Mouse (Mus musculus) right cerebral cortex, postnatal 10 days (tissue): ENCODE measurements around the gene Epor.

Experiments used
- DNase-seq, 2 experiments: peaks; one replicate each; pipeline ENCODE4 v3.0.0; 2021; ENCODE audit warnings: low spot score in 2 of 2

Epor gene

GRCm38 (mm10) chr9:21963417-21963816 is at the start of gene Epor:
TSS of gene Epor (minus strand) at chr9:21963506.
- peak in 1 of 2 experiments; percentile 65 for DNase-seq

DNA sequence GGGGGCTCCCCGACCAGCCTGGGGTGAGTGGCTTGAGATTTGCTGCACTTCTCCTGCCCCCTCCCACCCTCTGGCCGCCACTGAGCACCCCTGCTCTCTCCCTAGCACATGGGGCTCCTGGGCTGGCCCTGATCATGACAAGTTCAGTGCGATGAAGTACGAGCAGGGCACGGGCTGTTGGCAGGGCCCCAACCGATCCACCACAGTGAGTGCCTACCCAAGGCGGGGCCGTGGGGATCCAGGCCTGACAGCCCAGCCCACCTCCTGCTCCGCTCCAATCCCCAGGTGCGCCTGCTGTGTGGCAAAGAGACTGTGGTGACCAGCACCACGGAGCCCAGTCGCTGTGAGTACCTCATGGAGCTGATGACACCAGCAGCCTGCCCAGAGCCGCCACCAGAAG is 49.4 kb upstream of the Epor start:
- peak in 1 of 2 experiments; percentile 71 for DNase-seq

GRCm38 (mm10) chr9:22011055-22011454 is 47.7 kb upstream of the Epor start:
- DNase-seq = no peak

DNA sequence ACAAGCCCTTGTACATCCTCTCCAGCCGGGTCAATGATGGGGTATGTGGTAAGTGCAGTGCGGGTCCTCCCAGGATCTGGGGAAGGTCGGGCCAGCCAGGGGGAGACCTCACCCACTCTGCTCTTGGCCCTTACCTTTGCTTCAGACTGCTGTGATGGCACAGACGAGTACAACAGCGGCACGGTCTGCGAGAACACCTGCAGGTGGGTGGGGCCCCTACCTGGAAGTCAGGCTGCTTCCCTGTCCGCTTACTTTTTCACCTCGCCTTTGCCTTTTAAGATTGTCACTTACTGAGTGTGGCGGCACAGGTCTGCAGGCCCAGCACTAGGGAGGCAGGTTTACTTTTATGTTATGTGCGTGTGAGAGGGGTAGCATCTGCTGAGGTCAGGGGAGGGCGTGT is 41.2 kb upstream of the Epor start:
- DNase-seq = no peak

DNA sequence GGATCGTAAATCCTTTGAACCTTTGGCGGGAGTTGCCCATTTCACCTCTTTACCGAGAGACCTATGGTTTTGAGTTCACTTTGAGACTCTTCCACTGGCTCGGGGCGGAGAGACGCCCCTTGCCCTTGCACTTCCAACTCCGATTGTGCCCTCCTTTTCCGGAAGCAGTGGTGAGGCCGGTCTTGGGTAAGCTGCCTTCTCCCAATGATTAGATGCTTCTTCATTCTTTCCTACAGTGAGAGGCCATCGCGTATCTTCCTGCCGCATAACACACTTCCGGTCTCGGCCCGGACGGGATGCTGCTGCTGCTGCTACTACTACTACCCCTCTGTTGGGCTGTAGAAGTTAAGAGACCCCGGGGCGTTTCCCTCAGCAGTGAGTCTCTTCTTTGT is 39.9 kb upstream of the Epor start:
- DNase-seq = peak; percentile 63 to 79

- DNase-seq = peak; percentile 100
Observed at GRCm38 (mm10) chr9:22002194-22003162, 39.2 kb upstream of the Epor start, which contains the start of the genes Ccdc151 and Prkcsh. TSS of gene Ccdc151 (minus strand) at chr9:22002634. TSS of gene Prkcsh (plus strand) at chr9:22002806.

DNA sequence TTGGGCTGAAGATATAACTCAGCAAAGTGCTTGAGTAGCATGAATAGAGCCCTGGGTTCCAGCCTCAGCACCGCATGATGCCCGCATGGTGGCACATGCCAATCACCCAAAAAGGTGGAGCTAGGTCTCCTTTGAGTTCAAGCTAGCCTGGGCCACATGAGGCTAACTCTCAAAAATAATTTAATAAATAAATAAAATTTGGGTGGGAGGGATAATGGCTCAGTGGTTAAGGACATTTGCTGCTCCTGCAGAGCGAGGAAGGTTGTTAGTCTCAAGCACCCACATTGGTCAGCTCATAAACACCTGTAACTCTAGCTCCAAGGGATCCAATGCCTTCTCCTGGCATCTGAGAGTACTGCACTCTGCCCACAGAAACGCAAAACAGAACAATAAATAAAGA is 38.3 kb upstream of the Epor start:
- no peak for DNase-seq

GRCm38 (mm10) chr9:22000296-22000695 is 37.0 kb upstream of the Epor start:
- DNase-seq = no peak

DNA sequence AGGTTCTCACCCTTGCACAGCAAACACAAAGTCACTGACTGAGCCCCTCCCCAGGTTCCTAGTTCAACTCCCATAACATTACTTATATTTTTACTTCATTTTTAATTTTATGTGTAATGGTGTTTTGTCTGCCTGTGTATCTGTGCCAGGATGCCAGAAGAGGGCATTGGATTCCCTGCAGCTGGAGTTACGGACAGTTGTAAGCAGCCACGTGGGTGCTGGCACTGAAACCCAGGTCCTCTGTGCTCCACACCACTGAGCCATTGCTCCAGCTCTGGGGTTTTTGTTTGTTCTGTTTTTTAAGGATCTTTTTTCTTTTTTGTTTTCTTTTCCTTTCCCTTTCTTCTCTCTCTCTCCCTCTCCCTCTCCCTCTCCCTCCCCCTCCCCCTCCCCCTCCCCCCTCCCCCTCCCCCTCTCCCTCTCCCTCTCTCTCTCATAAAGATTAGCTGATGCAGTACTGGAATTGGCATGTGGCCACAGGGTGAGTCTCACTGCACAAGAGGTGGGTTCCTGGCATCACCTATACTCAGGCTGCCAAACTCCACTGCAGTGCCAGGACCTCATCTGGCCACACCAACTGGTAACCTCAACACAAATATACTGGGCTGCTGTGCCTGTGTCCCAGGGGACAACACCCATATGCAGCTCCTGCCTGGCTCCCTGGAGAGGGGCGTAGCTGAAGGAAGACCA is 33.0 kb upstream of the Epor start:
- no peak for DNase-seq

- no peak for DNase-seq
Observed at GRCm38 (mm10) chr9:21992227-21992626, 28.9 kb upstream of the Epor start.

DNA sequence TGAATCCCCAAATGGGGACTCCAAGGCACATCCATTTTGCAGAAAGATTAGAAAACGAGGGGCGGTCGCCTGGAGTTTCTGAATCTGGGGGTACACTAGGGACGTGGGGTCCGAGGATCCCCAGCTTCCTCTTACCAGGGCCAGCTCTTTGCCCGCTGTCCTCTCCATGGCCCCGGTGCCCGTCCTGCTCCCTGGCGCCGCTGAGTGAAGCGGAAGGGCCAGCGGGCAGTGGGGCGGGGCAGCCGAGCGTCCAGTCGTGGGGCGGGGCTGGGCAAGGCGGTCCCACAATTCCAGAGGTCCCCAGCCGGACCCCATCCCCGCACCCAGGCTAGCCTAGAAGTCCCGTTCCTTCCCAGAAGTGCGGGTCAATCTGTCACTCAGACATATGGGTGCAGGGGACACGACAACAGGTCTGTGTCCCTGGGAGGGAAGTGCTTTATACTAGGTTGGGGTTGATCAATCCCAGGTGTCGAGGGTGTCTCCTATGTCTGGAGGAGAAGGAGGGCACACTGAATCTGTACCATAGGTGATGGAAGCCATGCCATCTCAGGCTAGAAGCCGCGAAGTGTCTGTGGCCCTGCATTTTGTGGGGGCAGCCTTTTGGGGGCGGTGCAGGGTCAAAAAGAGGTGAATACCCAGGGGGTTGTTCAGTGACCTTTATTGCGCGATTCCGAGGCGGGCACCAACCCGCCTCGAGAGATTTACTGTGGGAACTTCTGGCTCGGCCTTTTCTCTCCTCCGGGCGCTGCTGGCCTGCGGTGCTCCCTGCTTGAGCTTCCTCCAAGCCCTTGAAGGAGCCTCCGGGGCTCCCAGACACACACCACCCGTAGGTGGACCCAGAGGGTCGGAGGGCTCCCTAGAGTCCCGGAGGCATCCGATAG is 26.2 kb upstream of the Epor start, which contains the start of gene Rgl3:
Gene Rgl3, minus strand, starts transcription at position 217 of the 881 bp plus-strand sequence.
- no peak for DNase-seq

DNA sequence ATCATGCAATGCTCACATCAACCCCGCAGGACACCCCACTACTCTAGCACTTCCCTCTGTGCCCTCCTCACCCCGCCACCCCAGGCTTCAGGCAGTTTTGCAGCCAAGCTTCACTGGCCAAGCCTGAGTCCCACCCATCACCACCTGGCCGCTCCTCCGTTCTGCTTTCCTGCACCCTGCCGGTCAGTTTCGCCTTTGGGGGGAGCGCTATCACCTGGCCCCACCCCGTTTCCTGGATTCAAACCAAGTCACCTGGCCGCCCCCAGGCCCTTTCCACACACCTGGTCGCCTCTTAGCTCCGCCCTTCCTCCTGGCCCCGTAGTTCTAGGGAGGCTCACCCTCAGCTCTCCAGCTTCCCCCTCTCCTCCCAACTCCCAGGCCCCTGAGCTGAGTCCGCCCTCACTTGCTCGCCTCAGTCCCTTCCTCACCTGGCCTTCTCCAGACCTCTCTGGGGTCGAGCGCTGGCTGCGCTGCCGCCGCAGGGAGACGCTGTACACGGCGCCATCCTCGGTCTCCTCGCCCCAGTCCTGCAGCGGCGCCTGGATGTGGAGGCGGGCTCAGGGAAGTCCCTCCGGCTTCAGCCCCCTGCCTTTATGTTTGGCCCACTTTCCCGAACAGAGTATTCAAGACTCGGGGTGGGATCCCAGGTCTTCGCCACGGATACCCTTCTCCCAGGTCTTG is 25.3 kb upstream of the Epor start:
- no peak for DNase-seq

DNA sequence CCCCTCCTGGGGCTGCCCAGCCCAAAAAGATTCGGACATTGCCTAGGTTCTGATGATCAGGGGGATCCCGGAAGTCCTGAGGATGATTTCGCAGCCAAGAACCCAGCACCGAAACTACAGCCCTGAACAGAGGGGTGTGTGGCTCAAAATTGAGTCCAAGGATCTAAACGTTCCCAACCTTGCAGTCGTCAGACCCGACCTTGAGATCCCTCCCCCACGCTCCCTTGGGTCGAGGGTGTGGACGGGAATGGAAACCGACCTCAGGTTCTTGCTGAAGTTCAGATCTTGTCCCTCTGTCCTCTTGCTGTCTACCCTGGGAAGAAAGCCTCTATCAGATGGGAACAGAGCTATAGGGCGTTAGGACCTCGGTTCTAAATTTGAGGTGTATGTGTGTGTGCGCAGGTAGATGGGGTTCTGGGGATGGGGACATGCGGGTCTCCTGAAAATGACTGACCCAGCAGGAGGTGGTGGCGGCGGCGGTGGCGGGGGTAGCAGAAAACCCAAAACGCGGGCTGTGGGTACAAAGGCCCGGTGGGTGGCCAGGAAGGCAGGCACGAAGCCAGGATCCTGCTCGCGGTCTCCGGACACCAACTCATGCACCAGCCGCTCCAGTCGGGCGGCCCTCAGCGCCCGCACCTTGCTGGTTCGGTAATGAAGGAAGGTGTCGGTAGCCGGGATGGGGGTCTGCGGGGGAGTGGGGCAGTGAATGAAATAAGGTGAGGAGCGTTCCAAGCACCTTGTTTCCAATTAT is 24.5 kb upstream of the Epor start:
- no peak for DNase-seq

DNA sequence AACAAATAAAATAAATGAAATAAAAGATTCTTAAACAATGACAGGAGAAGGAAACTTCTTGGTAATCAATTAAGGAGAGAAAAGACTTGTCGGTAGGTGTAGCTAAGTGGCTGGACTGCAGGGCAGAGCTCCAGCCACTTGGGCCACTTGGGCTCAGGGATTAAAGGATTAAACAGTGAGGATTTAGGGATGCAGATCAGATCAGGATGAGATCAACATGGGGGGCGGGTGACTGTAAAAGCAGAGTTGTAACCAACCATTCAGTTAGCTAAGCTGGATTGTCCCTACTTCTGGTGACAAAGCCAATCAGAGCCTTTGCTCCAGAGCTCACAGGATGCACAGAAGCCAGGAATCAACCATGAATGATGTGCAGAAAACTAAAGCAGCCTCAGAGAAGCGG is 20.6 kb upstream of the Epor start:
- DNase-seq = no peak

DNA sequence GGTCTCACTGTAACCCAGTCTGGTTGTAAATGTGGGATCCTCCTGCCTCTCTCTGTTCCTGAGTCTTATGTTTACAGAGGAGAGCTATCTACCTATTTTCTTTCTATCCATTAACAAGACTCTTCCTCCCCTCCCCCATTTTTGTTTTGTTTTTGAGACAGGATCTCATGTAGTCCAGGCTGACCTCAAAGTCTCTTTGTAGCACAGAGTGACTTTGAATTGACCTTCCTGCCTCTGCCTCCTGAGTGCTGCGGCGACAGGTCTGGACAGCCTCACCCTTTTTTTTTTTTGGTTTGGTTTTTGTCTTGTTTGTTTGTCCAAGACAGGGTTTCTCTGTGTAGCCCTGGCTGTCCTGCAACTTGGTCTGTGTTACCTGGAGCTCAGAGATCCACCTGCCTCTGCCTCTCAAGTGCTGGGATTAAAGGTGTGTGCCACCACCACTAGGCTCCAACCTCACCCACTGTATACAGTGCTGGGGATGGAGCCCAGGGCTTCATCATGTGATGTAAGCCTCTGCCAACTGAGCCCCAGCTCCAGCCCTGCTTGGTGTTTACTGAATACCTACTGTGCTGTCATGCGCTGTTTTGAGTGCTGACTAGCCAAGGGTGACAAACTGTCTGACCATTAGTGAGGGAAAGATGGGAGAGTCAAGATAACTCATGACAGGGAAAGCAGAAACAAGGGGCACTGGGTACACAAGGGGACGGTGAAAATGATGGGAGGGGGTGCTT is 15.3 kb upstream of the Epor start:
- DNase-seq = no peak

- no peak for DNase-seq
Observed at GRCm38 (mm10) chr9:21977972-21978371, 14.7 kb upstream of the Epor start.

GRCm38 (mm10) chr9:21977331-21977730 is 14.0 kb upstream of the Epor start:
- DNase-seq = no peak

GRCm38 (mm10) chr9:21976626-21977175 is 13.4 kb upstream of the Epor start:
- no peak for DNase-seq

- no peak for DNase-seq
Observed at GRCm38 (mm10) chr9:21969304-21969703, 6.0 kb upstream of the Epor start.
